Mouse (Mus musculus) lung, adult 10 weeks (tissue): ENCODE data around the gene Sytl2. TPM values are rescaled to one million over a fixed set of nuclear protein-coding genes. Genes with fewer than 3 reads are reported as not detected.

Experiments
- polyA plus RNA-seq: library from polyadenylated mRNA; stranded (reverse); fragments of 350-450 nt; fragmentation: Illumina TruSeq; extraction: RNeasy Lipid Tissue Mini Kit (QIAGEN cat#74804); gene quantifications from one replicate; pipeline ENCODE4 v1.2.3, GENCODE M21; 2014; ENCODE audit warnings: low read depth, low replicate concordance; ENCODE audit not compliant: insufficient read depth

The Sytl2 gene
- polyA plus RNA-seq, result 12.1 TPM

GRCm38 (mm10) chr7:90301942-90302646 is at the start of gene Sytl2:
Gene Sytl2 (plus strand): TSS chr7:90302252.

GRCm38 (mm10) chr7:90265289-90265970 is 36.6 kb upstream of the Sytl2 start, which contains the start of gene Ccdc83:
Gene Ccdc83 (minus strand): TSS chr7:90265777.

GRCm38 (mm10) chr7:90426020-90427001 is 124.3 kb downstream of the Sytl2 start, which contains the start of gene Ccdc89:
Gene Ccdc89 (plus strand): TSS chr7:90426577.

GRCm38 (mm10) chr7:90442518-90443080 is 140.5 kb downstream of the Sytl2 start, which contains the start of gene Crebzf:
Gene Crebzf (plus strand): TSS chr7:90442729.

GRCm38 (mm10) chr7:90456845-90457468 is 154.9 kb downstream of the Sytl2 start, which contains the start of gene Tmem126a:
Gene Tmem126a (minus strand): TSS chr7:90457229.

Other genes starting within 250 kb of the Sytl2 start
- gene Picalm, start 172.0 kb upstream of the Sytl2 start, polyA plus RNA-seq, result 80.6 TPM
- 0.56 TPM for gene Ccdc83, start 36.5 kb upstream of the Sytl2 start, polyA plus RNA-seq
- 0.75 TPM for gene Ccdc89, start 124.3 kb downstream of the Sytl2 start, polyA plus RNA-seq
- gene Crebzf, start 140.5 kb downstream of the Sytl2 start, polyA plus RNA-seq, result 31.9 TPM
- 42.9 TPM for gene Tmem126a, start 155.0 kb downstream of the Sytl2 start, polyA plus RNA-seq
- gene Tmem126b, start 173.7 kb downstream of the Sytl2 start, polyA plus RNA-seq, result 17.0 TPM
- gene Dlg2, start 174.4 kb downstream of the Sytl2 start, polyA plus RNA-seq, result 0.48 TPM